Mouse (Mus musculus): Measurements from ENCODE around the gene Pcsk6.

DNA sequence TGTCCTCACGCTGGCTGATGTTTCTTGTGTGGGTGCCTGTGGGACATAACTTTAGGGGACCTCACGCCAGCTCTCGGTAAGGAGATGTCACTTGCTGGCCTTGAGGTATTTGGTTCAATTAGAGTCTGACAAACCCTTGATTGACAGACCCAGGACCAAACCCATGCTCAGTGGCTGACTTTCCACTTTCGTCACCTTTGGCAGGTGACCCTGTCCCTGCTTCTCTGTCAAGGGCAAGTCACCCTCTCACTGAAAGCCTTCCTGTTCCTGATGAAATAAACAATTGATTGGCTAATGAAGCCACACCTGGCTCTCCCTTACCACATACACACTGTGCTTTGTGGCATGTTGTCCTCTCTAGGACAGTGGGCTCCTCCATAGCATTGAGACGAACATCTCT lies 8.3 kb downstream of the Pcsk6 start:
- TF ChIP-seq POLR2A (IDR thresholded peaks at IDR 0.05; ENCODE audit: borderline replicate concordance, extremely low read depth, low read depth, low read length) (no peak), CTCF (IDR thresholded peaks at IDR 0.05; ENCODE audit: insufficient read depth, low read length) (no peak)
